Mouse (Mus musculus): ENCODE measurements at regions not wholly inside any gene's neighbourhood (a gene's known extent, or its start where the extent isn't known, plus 50 kb on each side); places are given as distances from the start of the nearest gene placed in this dataset.

DNA sequence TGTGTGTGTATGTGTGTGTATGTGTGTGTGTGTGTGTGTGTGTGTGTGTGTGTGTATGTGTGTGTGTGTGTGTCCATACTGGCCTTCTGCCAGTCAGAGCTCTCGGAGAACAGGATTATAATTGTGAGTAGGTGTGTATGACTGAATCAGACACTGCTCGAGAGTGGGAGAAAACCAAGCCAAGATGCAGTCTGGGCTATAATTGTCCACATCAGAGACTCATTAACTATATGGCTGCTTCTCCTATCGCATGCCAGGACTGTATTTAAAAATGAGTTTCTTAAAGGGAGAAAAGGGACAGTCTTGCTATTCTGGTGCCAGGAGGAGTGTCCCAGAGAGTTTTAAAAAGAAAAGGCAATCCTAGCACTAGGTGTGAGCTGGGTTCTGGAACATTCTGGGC, 58.7 kb upstream of the Adpgk start:
- H3K27me3 ChIP-seq, result no peaks in the 10 kb centered on the region
- H3K9me3 ChIP-seq, result no peaks in the 10 kb centered on the region
- 57% methylated on average over 3 of the region's 3 CpGs for WGBS
- H3K4me3 ChIP-seq, result no peak overlapping the region
- H3K27ac ChIP-seq (replicated peaks), result no peak overlapping the region
- H3K9ac ChIP-seq, result no peak overlapping the region
- H3K36me3 ChIP-seq, result no peaks in the 10 kb centered on the region
- H3K4me1 ChIP-seq (replicated peaks), result no peaks in the 10 kb centered on the region
- H3K4me2 ChIP-seq, result no peak overlapping the region
- ATAC-seq (ENCODE audit: low FRiP score, low read depth), result no peak

- no peak for ATAC-seq (ENCODE audit: low FRiP score, low read depth)
- WGBS, result 75% methylated on average over 7 of the region's 7 CpGs
These were observed 59.4 kb upstream of the Adpgk start for GRCm38 (mm10) chr9:59231947-59232346.

GRCm38 (mm10) chr9:59231186-59231585, 60.2 kb upstream of the Adpgk start:
- Histone ChIP-seq H3K36me3 (no peaks in the 10 kb centered on the region), H3K27me3 (no peaks in the 10 kb centered on the region), H3K4me2 (no peak overlapping the region), H3K4me3 (no peak overlapping the region), H3K4me1 (replicated peaks) (no peaks in the 10 kb centered on the region), H3K27ac (replicated peaks) (no peak overlapping the region), H3K9me3 (no peaks in the 10 kb centered on the region), H3K9ac (no peak overlapping the region)
- no peak for ATAC-seq (ENCODE audit: low FRiP score, low read depth)
- 72% methylated on average over 5 of the region's 5 CpGs for whole genome bisulfite sequencing

More at GRCm38 (mm10) chr9:59231947-59232346, 59.4 kb upstream of the Adpgk start:
- Histone ChIP-seq H3K36me3 (no peaks in the 10 kb centered on the region), H3K9me3 (no peaks in the 10 kb centered on the region), H3K27me3 (no peaks in the 10 kb centered on the region), H3K4me2 (no peak overlapping the region), H3K9ac (no peak overlapping the region), H3K4me3 (no peak overlapping the region), H3K4me1 (replicated peaks) (no peaks in the 10 kb centered on the region), H3K27ac (replicated peaks) (no peak overlapping the region)

DNA sequence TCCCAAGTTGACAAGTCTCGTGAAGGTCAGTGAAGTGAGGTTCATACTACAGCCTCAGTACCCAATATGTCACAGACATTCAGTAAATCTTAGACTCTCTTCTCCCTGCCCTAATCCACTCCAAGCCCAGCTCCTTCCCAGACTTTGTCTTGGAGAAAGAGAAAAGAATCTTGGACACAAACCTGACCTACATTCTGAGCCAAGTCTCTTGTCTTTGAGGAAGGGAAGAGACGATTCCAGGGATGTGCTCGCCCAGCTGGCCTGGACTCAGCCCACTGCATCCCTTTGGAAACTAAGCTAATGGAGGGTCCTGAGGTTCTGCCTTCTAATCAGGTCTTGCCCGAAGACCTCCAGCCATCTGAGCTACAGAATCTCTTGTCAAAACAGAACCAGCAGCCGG, 61.2 kb upstream of the Adpgk start:
- Histone ChIP-seq H3K9ac (no peak overlapping the region), H3K4me2 (no peak overlapping the region), H3K27me3 (no peaks in the 10 kb centered on the region), H3K36me3 (no peaks in the 10 kb centered on the region), H3K27ac (replicated peaks) (no peak overlapping the region), H3K4me1 (replicated peaks) (no peaks in the 10 kb centered on the region), H3K4me3 (no peak overlapping the region), H3K9me3 (no peaks in the 10 kb centered on the region)
- ATAC-seq (ENCODE audit: low FRiP score, low read depth), result no peak
- 93% methylated on average over 5 of the region's 5 CpGs for WGBS

- no peak for ATAC-seq (ENCODE audit: low FRiP score, low read depth)
- no peak overlapping the region for H3K4me3 ChIP-seq
- no peak overlapping the region for H3K9ac ChIP-seq
- no peak overlapping the region for H3K4me2 ChIP-seq
- H3K27me3 ChIP-seq, result no peaks in the 10 kb centered on the region
- no peak overlapping the region for H3K27ac ChIP-seq (replicated peaks)
- WGBS, result 85% methylated on average over 4 of the region's 4 CpGs
- no peaks in the 10 kb centered on the region for H3K4me1 ChIP-seq (replicated peaks)
- no peaks in the 10 kb centered on the region for H3K36me3 ChIP-seq
- H3K9me3 ChIP-seq, result no peaks in the 10 kb centered on the region
These were observed 63.4 kb upstream of the Adpgk start for GRCm38 (mm10) chr9:59227948-59228347.

- Histone ChIP-seq H3K4me2 (no peak overlapping the region), H3K9ac (no peak overlapping the region), H3K9me3 (no peaks in the 10 kb centered on the region), H3K4me1 (replicated peaks) (no peaks in the 10 kb centered on the region), H3K36me3 (no peaks in the 10 kb centered on the region), H3K27ac (replicated peaks) (no peak overlapping the region), H3K27me3 (no peaks in the 10 kb centered on the region), H3K4me3 (no peak overlapping the region)
- no peak for ATAC-seq (ENCODE audit: low FRiP score, low read depth)
- 84% methylated on average over 4 of the region's 4 CpGs for WGBS
These were observed 65.0 kb upstream of the Adpgk start for GRCm38 (mm10) chr9:59226361-59226760.

DNA sequence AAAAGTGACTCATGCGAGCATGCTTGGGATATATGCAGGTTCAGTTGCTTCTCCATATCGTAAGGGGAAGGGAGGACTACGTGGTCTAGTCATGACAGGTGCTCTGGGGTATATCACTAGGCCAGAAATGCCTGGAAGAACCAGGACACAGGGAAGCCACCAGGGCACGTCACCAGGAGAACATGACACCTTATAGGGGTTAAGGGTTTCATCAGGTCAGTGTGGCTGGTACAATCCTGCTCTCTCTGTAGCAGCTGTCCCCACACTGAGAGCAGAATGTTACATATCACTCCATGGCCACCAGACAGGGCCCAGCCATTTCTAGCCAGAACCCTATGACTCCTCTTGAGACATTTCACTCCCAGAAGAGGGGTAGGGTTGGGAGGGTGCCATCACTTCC, 72.1 kb upstream of the Adpgk start:
- WGBS, result 91% methylated on average over 4 of the region's 4 CpGs
- no peak overlapping the region for H3K4me2 ChIP-seq
- H3K27me3 ChIP-seq, result no peaks in the 10 kb centered on the region
- no peaks in the 10 kb centered on the region for H3K9me3 ChIP-seq
- no peak overlapping the region for H3K9ac ChIP-seq
- H3K4me1 ChIP-seq (replicated peaks), result no peaks in the 10 kb centered on the region
- H3K4me3 ChIP-seq, result no peak overlapping the region
- no peak for ATAC-seq (ENCODE audit: low FRiP score, low read depth)
- H3K27ac ChIP-seq (replicated peaks), result no peak overlapping the region
- no peaks in the 10 kb centered on the region for H3K36me3 ChIP-seq

GRCm38 (mm10) chr9:59202654-59203514, 88.5 kb upstream of the Adpgk start:
- 0 out of 2 replicates have a peak, but pooled peaks cover 5% of the 10 kb centered on the region for H3K4me1 ChIP-seq (replicated peaks)
- ATAC-seq (ENCODE audit: low FRiP score, low read depth), result peak; percentile 61
- no peak overlapping the region for H3K9ac ChIP-seq
- H3K27ac ChIP-seq (replicated peaks), result no peak overlapping the region
- no peaks in the 10 kb centered on the region for H3K9me3 ChIP-seq
- 65% methylated on average over 15 of the region's 15 CpGs for WGBS
- H3K36me3 ChIP-seq, result no peaks in the 10 kb centered on the region
- no peak overlapping the region for H3K4me2 ChIP-seq
- H3K4me3 ChIP-seq, result no peak overlapping the region
- no peaks in the 10 kb centered on the region for H3K27me3 ChIP-seq

GRCm38 (mm10) chr9:59199495-59200196, 91.7 kb upstream of the Adpgk start:
- 0 out of 2 replicates have a peak, but pooled peaks cover 5% of the 10 kb centered on the region for H3K4me1 ChIP-seq (replicated peaks)

GRCm38 (mm10) chr9:59198221-59198875, 93.0 kb upstream of the Adpgk start:
- 53% methylated on average over 6 of the region's 6 CpGs for WGBS

More at GRCm38 (mm10) chr9:59199495-59200196, 91.7 kb upstream of the Adpgk start:
- Histone ChIP-seq H3K4me3 (no peak overlapping the region), H3K4me2 (no peak overlapping the region), H3K9me3 (no peaks in the 10 kb centered on the region), H3K27me3 (no peaks in the 10 kb centered on the region), H3K27ac (replicated peaks) (no peak overlapping the region), H3K9ac (no peak overlapping the region), H3K36me3 (no peaks in the 10 kb centered on the region)
- no peak for ATAC-seq (ENCODE audit: low FRiP score, low read depth)
- 76% methylated on average over 19 of the region's 19 CpGs for WGBS

GRCm38 (mm10) chr9:59197506-59197905, 93.9 kb upstream of the Adpgk start:
- Histone ChIP-seq H3K4me3 (no peak overlapping the region), H3K36me3 (no peaks in the 10 kb centered on the region), H3K4me2 (no peak overlapping the region), H3K9me3 (no peaks in the 10 kb centered on the region), H3K27ac (replicated peaks) (no peak overlapping the region), H3K4me1 (replicated peaks) (0 out of 2 replicates have a peak, but pooled peaks cover 5% of the 10 kb centered on the region), H3K9ac (no peak overlapping the region), H3K27me3 (no peaks in the 10 kb centered on the region)
- no peak for ATAC-seq (ENCODE audit: low FRiP score, low read depth)
- 71% methylated on average over 12 of the region's 12 CpGs for WGBS

More at GRCm38 (mm10) chr9:59198221-59198875, 93.0 kb upstream of the Adpgk start:
- Histone ChIP-seq H3K4me3 (no peak overlapping the region), H3K4me2 (no peak overlapping the region), H3K9me3 (no peaks in the 10 kb centered on the region), H3K27me3 (no peaks in the 10 kb centered on the region), H3K4me1 (replicated peaks) (0 out of 2 replicates have a peak, but pooled peaks cover 5% of the 10 kb centered on the region), H3K36me3 (no peaks in the 10 kb centered on the region), H3K27ac (replicated peaks) (no peak overlapping the region), H3K9ac (no peak overlapping the region)
- ATAC-seq (ENCODE audit: low FRiP score, low read depth), result no peak

DNA sequence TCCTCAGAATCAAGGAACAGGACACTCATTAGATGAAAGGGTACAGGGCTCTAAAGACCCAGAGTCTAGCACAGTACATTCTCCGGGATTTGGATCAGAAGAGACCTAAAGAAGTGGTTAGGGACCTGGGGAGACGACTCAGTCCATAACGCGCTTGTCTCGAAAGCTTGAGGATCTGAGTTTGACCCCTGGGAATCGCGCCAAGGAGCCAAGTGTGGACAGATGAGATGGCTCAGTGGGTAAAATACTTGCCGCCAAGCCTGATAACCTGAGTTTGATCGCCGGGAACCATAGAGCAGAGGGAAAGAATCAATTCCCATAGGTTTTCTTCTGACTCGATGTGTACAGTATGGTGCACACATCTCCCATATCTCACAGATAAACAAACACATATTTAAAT, 97.4 kb upstream of the Adpgk start:
- peaks cover 14% of the 10 kb centered on the region for H3K4me1 ChIP-seq (replicated peaks)
- no peak overlapping the region for H3K27ac ChIP-seq (replicated peaks)
- WGBS, result 93% methylated on average over 11 of the region's 11 CpGs
- H3K4me2 ChIP-seq, result no peak overlapping the region
- H3K36me3 ChIP-seq, result no peaks in the 10 kb centered on the region
- ATAC-seq (ENCODE audit: low FRiP score, low read depth), result no peak
- no peak overlapping the region for H3K9ac ChIP-seq
- no peaks in the 10 kb centered on the region for H3K9me3 ChIP-seq
- no peaks in the 10 kb centered on the region for H3K27me3 ChIP-seq
- H3K4me3 ChIP-seq, result no peak overlapping the region

Data from hindbrain, embryonic 15.5 days (tissue).